Mouse (Mus musculus) MEL (cell line): ENCODE measurements at regions not wholly inside any gene's neighbourhood (a gene's known extent, or its start where the extent isn't known, plus 50 kb on each side); places are given as distances from the start of the nearest gene placed in this dataset.

Experiments used
- CTCF ChIP-seq, 3 experiments: IDR thresholded peaks in 2 of 3; conservative IDR thresholded peaks in 1 of 3; 2 replicates each; pipeline ENCODE4 v1.5.1; 2011 to 2012; ENCODE audit warnings: low read length in 3 of 3, low read depth in 2 of 3, mild to moderate bottlenecking in 2 of 3, improper control_type of control experiment in 1 of 3, inconsistent platforms in 1 of 3, mixed read lengths in 1 of 3, moderate library complexity in 1 of 3; ENCODE audit not compliant: control insufficient read depth in 1 of 3, insufficient read depth in 1 of 3, poor library complexity in 1 of 3, severe bottlenecking in 1 of 3
- EP300 ChIP-seq, 2 experiments: IDR thresholded peaks; 2 replicates each; pipeline ENCODE4 v1.6.1; 2011; ENCODE audit warnings: improper control_type of control experiment in 2 of 2, low read length in 2 of 2, low read depth in 1 of 2, mild to moderate bottlenecking in 1 of 2
- HCFC1 ChIP-seq: IDR thresholded peaks from 2 replicates; pipeline ENCODE4 v1.6.1; 2012; ENCODE audit warnings: low read depth, mild to moderate bottlenecking, inconsistent platforms, low read length, improper control_type of control experiment, moderate library complexity
- MYC ChIP-seq: IDR thresholded peaks from 2 replicates; pipeline ENCODE4 v1.6.1; 2011; ENCODE audit warnings: low read depth, mild to moderate bottlenecking, low read length, improper control_type of control experiment, moderate library complexity
- POLR2A ChIP-seq, 2 experiments: IDR thresholded peaks; 2 replicates each; pipeline ENCODE4 v1.6.1; 2011 to 2012; ENCODE audit warnings: low read length in 2 of 2, mild to moderate bottlenecking in 2 of 2, control low read depth in 1 of 2, improper control_type of control experiment in 1 of 2, low read depth in 1 of 2, moderate library complexity in 1 of 2; ENCODE audit not compliant: control insufficient read depth in 1 of 2, insufficient read depth in 1 of 2, poor library complexity in 1 of 2
- POLR2AphosphoS2 ChIP-seq: IDR thresholded peaks from 2 replicates; pipeline ENCODE4 v1.6.1; 2011; ENCODE audit warnings: low read length, improper control_type of control experiment
- TAL1 ChIP-seq: IDR thresholded peaks from 2 replicates; pipeline ENCODE4 v1.6.1; 2012; ENCODE audit warnings: mild to moderate bottlenecking, inconsistent platforms, low read length, moderate library complexity, mixed read lengths
- UBTF ChIP-seq: IDR thresholded peaks from 2 replicates; pipeline ENCODE4 v1.6.1; 2012; ENCODE audit warnings: low read depth, mild to moderate bottlenecking, inconsistent platforms, low read length, improper control_type of control experiment, moderate library complexity, borderline replicate concordance; ENCODE audit not compliant: insufficient read depth
- USF2 ChIP-seq, 2 experiments: IDR thresholded peaks; 2 replicates each; pipeline ENCODE4 v1.6.1; 2011 to 2012; ENCODE audit warnings: improper control_type of control experiment in 2 of 2, low read length in 2 of 2, borderline replicate concordance in 1 of 2, inconsistent platforms in 1 of 2, low read depth in 1 of 2, mild to moderate bottlenecking in 1 of 2; ENCODE audit not compliant: insufficient read depth in 1 of 2
- ZMIZ1 ChIP-seq: IDR thresholded peaks from 2 replicates; pipeline ENCODE4 v1.6.1; 2012; ENCODE audit warnings: low read depth, mild to moderate bottlenecking, inconsistent platforms, low read length, improper control_type of control experiment, moderate library complexity

GRCm38 (mm10) chr9:25413873-25414272, 67.5 kb upstream of the Eepd1 start:
- TF ChIP-seq TAL1 (no peak), CTCF (IDR thresholded peaks at IDR 0.05 in 2 of 3, conservative IDR thresholded peaks at IDR 0.05 in 1 of 3; ENCODE audit: control insufficient read depth in 1 of 3, insufficient read depth in 1 of 3, low read depth in 2 of 3, low read length in 3 of 3, poor library complexity in 1 of 3, severe bottlenecking in 1 of 3) (no peak), MYC (no peak), USF2 (IDR thresholded peaks at IDR 0.05; ENCODE audit: borderline replicate concordance in 1 of 2, insufficient read depth in 1 of 2, low read depth in 1 of 2, low read length in 2 of 2) (no peak), ZMIZ1 (no peak), HCFC1 (no peak), EP300 (IDR thresholded peaks at IDR 0.05; ENCODE audit: low read depth in 1 of 2, low read length in 2 of 2) (no peak), POLR2A (IDR thresholded peaks at IDR 0.05; ENCODE audit: control insufficient read depth in 1 of 2, insufficient read depth in 1 of 2, low read depth in 1 of 2, low read length in 2 of 2, poor library complexity in 1 of 2) (no peak), POLR2AphosphoS2 (no peak), UBTF (no peak)
